Mouse (Mus musculus) layer of hippocampus, postnatal 36 days (tissue): ENCODE results near the gene Mbd3. TPM values are rescaled to one million over a fixed set of nuclear protein-coding genes. Genes with fewer than 3 reads are reported as not detected.

Source experiments
- DNase-seq, 2 experiments: peaks; one replicate each; pipeline ENCODE4 v3.0.0; 2022
- total RNA-seq, 2 experiments: library from RNA; stranded (reverse); gene quantifications; 2 replicates each; pipeline ENCODE4 v1.2.3; 2021

The Mbd3 gene
- total RNA-seq, 2 experiments from 2014 or later = 148 to 156 TPM

DNA sequence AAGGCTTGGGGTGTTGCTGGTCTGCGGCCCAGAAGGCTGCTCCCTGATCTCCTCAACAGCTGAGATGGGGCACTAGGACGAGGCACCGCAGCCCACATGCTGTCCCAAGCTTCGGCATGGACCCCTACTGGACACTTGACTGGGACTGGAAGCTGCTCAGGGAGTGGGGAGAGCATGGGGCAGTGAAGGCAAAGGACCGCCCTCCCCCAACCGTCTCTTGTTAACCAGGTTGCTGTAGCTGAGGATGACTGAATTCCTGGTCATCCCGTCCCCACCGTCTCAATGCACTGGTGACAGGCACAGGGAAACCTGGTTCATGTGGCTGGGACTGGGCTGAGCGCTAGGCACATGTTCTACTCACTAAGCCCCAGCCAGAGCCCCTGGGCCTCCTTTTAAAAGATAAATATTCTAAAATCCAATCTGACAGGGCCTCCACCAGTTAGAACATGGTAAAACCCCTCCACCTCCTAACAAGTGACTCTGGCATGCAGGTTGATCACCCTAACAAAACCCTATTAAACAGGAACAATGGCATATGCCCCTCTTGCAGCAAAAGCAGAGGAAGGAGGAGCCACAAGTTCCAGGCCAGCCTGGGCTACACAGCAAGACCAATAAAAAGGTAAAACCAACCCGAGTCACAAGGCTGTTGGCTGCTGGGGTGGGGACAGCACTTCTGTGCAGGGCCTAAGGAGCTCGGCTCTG lies 2.4 kb downstream of the Mbd3 start:
- DNase-seq = no peak

DNA sequence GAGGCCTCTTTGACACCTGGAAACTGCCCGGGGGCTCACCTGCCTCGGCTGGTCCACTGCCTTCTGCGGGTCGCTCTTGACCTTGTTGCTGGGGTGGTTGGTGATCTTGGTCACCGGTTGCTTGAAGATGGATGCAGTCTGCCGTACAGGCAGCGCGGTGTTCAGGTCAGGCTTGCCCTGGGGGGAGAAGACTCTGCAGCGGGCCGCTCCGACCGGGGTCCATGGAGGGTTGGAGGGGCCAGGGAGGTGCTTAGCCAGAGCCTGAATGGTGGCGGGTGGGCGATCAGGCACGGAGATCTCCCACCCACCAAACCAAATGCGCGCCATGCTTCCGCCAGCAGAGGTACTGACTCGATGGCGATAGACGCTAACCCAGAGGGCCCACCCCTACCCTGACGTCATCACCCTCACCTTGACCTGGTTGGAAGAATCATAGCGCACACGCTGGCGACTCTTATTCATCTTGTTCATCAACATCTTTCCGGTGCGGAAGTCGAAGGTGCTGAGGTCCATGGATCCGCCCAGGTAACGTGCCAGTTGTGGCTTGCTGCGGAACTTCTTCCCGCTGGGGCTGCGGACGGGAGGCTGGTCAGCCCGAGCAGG lies 4.2 kb downstream of the Mbd3 start:
- DNase-seq = no peak

DNA sequence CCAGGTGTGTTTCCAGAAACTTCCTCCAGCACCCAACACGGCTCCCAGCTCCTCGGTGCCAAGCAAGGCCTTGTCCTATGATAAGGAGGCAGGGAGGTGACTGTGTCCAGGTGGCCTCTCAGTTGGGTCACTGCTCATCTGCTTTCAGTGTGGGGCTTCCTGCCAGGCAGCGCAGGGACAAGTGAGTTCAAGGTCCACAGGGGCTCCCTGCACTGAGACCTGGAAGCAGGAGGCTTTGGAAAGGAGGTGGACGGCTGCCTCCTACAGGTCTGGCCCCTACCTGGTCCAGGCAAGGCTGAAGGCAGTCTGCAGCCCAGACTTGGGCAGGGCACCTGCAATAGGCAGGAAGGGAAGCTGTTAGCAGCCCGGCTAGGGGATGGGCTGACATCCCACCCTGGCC lies 6.7 kb downstream of the Mbd3 start:
- DNase-seq = no peak

DNA sequence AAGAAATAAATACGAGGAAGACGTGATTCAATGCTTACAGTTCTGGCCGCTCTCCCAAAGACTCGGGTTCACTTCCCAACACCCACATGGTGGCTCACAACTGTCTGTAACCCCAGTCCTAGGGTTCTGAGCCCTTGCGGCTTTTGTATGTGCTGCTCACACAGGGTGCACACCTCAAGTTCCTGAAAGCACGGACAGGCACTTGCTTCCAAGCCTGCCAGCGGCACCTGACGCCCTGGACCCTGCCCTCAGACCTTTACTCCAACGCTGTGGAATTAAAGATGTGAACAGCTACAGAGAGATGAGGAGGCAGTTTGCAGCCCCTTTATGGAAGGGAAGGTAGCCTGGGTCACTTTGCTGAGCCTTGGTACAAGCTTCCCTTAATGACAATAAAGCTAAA lies 8.7 kb downstream of the Mbd3 start:
- no peak for DNase-seq

DNA sequence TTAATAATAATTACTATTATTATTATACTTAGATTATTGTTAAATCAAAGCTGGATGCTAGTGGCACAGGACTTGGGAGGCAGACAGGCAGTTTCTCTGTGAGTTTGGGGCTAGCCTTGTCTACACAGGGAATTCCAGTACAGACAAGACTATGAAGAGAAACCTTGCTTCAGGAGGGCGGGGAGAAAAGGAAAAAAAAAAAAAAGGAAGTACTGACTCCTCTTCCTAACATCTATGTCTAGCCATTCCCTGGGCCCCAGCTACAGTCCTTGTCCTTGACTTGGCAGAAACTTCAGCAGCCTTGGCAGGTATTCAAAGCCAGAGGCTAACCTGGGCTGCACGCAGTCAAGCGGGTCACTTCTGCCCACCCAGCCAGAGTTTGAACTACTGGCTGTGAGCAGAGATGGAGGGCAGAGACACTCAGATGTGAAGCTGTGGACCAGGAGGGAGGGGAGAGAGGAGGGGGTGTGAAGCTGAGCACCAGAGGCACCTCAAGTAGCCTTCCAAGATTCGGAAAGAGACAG lies 10.1 kb downstream of the Mbd3 start:
- no peak for DNase-seq

DNA sequence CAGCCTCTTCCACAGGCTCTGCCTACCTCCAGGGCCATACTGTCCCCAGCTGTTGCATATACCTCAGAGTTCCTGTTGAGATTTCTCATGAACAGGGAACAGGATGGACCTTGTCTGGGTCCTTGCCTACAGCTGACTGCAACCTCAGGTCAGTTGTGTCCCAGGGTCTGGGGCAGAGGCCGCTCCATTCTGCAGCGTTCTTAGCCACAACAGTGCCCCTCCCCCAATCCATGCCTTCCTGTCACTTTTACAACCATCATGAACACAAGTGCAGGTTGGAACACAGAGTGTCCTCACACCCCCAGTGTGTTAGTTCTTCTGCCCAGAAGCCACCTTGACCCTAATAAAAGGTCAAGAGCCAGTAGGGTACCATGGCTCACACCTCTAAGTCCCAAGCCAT lies 10.6 kb downstream of the Mbd3 start:
- DNase-seq = no peak

DNA sequence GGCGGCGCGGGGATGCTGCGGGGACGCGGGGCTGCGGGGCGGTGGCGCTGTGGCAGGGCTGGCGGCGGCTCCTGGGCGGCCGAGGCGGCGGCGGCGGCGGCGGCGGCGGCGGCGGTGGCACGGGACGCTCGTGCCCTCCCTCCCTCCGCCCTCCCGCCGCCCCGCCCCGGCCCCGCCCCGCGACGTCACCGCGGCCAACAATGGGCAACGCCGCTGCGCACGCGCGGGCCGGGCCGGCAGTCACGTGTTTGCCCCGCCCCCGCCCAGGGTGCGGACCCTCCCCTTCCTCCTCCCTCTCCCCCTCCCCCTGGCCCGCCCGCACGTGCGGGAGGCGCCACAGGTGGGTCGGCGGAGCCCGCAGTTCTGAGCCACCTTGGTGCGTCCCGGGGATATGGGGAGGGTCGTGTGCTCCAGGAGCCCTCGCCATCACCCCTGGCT lies 11.8 kb downstream of the Mbd3 start, which contains the start of gene Mex3d:
Gene Mex3d (minus strand): TSS at position 138 of the 438 bp plus-strand sequence.
- peak; percentile 84 to 85 for DNase-seq

DNA sequence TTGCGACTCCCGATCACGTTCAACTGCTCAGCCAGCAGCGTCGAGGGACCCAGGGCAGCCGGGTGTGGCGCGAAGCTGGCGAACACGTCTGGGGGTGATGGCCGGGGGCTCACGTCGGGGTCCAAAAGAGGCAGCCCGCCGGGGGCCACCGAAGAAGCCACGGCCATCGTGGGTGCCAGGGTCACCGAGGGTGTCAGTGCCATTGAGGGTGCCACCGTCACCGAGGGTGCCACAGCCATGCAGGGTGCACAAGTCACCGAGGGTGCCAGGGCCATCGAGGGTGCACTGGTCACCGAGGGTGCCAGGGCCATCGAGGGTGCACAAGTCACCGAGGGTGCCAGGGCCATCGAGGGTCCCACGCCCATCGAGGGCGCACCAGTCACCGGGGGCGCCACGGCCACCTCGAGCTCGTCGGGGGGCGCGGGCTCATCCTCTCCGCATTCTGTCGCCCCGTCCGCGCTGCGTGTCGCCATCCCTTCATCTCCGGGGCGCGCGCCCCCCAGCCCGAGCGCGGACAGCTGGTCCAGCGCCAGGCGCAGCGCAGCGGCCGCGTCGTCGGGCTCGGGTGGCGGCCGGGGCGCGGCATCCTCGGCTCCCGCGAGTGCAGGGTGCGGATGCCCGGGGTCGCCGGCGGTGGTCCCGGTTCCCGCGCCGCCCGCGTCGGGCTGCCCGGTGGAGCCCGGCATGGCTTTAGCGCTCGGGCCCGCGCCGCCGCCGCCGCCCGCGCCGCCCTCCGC lies 12.4 kb downstream of the Mbd3 start:
- DNase-seq = no peak

DNA sequence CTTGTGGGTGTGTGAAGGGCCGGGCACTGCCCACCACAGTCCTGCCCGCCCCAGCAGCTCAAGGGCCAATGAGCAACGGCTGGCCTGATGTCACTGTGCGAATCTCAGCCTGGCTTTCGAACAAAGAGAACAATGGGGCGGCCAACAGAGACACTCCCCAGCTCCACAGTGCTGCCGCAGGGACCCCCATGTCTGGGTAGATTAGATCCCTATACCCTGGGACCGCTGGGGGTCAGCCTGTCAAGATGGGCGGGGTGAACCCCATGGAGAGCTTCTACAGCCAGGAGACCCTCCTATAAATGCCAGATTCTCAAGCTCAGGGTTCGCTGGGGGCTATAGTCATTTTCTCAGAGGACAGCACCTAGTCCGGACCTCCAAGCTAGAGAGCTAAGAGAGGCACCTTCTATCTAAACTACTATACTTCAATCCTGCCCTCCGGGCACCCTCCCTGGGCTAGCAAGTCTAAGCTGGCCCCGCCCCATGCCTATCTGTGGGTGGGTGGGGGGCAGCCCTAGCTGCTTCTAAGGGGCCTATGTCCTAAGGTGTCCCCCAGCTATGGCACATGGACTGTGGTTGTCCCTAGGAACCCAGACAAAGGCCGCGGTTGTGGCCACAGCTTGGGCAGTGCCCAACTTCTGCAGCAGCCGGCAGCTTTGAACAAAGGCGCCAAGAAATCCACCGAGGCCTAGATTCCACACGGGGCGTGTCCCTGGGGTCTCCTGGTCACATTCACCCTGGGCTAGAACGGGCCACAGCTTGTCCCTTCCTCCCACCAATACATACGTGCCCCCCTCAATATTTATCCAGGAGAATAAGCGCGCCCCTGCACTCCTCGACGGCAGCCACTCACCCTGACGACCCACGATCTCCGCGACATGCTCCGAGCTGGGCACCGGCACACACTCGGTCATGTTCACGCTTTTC lies 13.3 kb downstream of the Mbd3 start:
- no peak for DNase-seq

DNA sequence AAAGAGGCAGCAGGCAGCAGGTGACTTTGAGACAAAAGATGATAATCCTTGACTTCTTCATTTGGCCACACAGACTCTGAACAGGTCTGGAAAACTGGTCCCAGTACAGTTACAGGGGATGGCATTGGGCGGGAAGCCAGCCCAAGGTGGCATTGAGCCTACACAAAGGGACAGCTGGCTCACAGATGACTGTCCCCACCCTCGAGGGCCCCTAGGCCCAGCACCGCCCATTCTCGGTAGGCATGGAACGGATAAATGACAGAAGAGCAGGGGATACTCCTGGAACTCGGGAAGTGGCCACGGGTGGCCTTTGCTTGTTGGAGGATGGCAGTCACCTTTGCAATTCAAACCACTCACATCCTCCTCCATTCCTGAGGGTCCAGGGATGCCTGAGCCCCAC lies 14.0 kb downstream of the Mbd3 start:
- DNase-seq = no peak

DNA sequence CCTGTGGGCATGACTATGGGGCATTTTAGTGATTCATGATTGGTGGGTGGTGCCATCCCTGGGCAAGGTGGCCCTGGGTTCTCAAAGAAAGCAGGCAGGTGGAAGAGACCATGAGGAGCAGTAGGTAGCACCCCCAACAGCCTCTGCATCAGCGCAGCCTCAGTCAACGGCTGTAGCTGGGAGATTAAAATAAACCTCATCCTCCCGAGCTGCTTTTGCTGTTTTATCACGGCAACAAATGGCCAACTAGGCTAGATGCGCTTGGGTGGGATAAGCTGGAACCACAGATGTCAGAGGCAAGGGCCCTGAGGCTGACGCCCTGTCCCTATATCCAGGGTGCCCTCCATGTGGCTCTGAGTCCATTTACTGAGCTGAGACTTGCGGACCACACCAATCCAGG lies 14.6 kb downstream of the Mbd3 start:
- DNase-seq = no peak

DNA sequence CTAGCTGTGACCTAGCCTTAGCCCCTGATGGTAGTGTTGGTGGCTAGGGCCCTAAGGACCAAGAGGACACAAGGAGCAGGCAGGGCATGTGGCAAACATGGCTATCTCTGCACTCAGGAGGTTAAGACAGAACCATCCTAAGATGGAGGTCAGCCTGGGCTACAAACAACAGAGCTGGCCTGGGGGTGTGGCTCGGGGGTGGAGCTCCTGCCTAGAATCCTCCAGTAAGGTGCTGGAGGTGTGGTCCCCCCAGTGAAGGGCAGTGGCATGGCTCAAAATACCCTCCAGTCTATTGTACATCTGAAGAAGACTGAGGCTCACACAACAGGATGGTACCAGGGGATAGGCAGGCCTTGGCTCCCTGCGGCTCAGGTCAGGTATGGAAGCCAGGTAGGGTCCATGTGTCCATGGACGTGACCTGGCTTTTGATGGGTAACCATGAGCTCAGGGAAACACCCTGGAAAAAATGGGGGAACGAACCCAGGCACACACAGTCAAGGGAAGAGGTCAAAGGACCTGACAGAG lies 15.2 kb downstream of the Mbd3 start:
- no peak for DNase-seq

DNA sequence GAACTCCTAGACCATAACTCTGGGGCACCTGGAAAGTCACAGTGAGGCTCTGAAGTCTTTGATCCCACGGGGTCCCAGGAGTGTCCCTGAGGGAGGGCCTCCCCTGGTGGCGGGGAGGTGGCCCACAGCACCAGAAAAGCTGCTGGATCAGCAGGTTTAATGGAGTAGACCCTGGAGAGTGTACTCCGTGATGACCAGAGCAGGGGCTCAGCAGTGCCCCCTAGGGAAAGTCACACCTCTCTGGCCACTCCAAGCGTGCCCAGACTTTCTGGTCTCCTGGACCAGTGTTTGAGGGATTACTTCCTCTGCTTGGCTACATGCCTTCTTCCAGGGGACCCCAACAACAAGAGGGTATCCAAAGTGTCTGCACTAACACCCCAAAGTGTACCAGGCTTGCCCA lies 15.9 kb downstream of the Mbd3 start:
- no peak for DNase-seq

DNA sequence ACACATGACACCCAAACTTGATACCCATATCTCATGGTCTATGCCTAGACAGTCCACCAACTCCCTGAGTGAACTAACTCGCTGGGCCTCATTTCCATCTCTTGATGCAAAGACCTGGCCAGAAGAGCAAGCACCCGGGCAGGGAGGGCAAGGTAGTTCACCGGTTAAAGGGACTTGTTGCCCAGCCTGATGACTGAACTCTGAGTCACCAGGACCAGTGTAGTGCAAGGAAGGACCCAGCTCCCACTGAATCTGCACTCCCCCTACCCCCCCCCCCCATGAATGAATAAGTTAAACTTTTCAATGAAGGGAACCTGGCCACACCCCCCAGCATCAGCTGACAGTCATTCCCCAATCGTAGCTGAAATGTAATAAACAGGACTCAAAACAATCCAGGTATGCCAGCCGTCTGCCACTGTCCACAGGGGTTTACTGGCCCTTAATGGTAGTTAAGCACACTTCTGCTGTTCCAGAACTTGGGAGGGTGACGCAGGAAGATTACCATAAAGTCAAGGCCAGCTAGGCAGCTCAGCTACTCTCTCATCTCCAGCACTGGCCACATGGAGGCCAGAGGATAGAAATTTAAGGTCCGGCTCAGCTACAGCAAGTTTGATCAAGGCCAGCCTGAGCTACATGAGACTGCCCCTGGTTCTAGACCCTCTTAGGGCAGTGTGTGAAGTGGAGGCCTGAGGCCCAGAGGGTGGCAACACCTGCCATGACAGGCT lies 16.5 kb downstream of the Mbd3 start:
- DNase-seq = no peak

DNA sequence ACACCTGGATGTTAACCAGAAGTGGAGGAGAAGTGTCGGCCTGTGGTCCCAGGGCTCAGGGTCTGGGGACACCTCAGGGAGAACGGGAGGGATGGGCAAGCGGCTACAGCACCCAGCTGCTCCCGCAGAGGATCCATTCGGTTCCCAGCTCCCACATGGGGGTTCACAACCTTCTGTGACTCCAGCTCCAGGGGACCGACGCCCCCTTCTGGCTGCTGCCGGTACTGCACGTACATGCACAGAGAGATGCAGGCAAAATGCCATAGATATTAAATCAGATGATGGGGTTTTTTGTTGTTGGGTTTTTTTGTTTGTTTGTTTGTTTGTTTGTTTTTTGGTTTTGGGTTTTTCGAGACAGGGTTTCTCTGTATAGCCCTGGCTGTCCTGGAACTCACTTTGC lies 21.6 kb downstream of the Mbd3 start:
- DNase-seq = no peak

DNA sequence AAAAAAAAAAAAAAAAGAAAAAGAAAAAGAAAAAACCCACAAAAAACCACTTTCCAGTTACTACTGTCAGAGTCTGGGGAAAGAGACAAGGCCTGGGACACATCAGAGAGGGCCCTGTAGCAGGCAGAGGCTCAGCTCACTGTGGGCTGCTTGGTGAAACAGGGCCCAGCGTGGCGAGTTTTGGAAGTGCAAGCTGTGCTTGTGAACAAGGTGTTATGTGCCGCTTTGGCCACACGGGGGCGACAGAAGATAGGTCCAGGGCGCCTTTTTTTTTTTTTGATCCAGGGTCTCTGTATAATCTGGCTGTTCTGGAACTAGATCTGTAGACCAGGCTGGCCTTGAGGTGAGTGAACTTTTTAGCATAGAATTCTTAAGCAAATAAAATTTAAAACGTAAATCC lies 23.2 kb downstream of the Mbd3 start:
- DNase-seq = peak; percentile 87

DNA sequence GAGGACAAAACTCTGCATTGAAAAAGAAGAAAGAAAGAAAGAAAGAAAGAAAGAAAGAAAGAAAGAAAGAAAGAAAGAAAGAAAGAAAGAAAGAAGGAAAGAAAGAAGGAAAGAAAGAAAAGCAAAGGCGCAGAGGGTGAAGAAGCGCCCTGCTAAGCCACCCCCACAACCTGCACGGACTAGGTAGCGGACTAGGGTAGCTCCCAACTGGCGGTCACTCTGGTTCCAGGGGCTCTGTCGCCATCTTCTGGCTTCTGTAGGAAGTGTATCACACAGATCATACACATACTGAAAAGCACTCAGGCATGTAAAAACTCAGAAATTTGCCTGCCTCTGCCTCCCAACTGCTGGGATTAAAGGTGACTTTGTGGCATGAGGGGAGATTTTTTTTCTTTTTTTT lies 25.3 kb downstream of the Mbd3 start:
- DNase-seq = peak; percentile 64 to 71

DNA sequence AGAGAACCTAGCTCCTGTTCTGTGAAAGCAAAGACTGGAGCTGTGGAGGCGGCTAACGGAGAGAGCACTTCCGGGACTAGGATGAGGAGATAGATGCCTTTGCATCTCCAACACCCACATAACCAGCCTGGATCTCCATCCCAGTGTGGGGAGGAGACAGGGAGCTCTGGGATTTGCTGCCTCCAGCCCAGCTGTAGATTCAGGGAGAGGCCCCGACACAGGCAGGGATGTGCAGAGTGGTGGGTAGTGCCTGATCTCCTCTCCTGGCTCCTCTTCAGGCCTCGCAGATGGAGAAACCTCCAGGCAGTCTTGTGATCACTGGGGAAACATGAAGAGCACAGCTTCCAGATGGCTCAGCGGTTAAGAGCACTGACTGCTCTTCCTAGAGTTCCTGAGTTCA lies 26.6 kb downstream of the Mbd3 start:
- DNase-seq = no peak

DNA sequence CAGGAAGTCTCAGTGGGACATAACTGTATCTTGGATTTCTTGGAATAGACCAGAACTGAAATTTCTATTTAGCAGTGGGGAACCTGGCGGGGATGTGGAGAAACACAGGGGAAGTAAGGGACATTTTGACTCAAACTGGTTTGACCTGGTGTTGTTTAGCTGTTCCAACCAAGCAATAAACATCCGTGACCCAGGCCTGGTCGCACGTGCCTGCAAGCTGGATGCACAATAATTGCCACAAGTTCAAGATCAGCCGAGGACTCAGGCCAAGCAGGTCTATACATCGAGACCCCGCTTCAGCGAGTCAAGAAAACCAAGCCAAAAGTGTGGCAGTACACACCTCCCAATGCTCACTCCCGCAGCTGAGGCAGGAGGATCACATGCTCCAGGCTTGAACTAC lies 27.4 kb downstream of the Mbd3 start:
- no peak for DNase-seq

DNA sequence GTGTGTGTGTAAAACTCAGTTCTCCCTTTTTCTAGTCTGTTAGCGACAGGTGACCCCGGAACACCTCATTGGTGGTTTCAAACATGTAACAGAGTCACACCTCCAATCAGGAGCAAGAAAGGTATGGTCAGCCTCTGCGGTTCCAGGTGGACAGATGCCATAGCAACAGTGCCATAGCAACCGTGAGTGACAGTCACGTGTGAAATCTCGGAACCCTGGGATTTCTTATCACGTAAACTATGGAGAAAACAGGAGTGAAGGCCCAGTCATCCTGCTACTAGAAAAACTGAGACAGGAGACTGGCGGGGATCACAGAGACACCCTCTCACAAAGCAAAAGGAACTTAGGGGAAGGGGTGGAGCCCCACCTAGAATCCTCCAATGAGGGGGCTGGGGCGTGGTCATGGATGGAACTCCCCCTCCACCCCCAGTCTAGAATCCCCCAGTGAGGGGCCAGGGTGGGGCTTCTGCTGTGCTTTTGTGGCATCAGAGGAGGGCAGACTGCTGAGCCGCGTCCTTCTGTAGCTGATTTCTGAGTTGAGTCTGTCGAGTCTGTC lies 27.9 kb downstream of the Mbd3 start:
- no peak for DNase-seq
